Mouse (Mus musculus) kidney, postnatal 0 days (tissue): ENCODE measurements around the gene Acp6. TPM values are rescaled to one million over a fixed set of nuclear protein-coding genes. Genes with fewer than 3 reads are reported as not detected.

ENCODE experiments used
- ATAC-seq: fragments of 200-750 bp; cut with Nextera tagmentation; replicated peaks from 2 replicates; pipeline ENCODE4 v1.8.0; 2017; ENCODE audit warnings: low read depth, moderate number of reproducible peaks, moderate TSS enrichment, moderate library complexity; ENCODE audit not compliant: low FRiP score
- DNase-seq: peaks from one replicate; pipeline ENCODE4 v3.0.0-alpha.2; 2016; ENCODE audit warnings: low spot score
- H3K27ac ChIP-seq: fragments of 300-500 bp; sonication (generic); 2 replicates; pipeline ENCODE4 v1.5.1; 2014; ENCODE audit warnings: mild to moderate bottlenecking
- H3K27me3 ChIP-seq: fragments of 300-500 bp; sonication (generic); 2 replicates; pipeline ENCODE4 v1.6.1; 2014; ENCODE audit warnings: low read length, mixed read lengths; ENCODE audit not compliant: insufficient read depth
- H3K36me3 ChIP-seq: fragments of 300-500 bp; sonication (generic); 2 replicates; pipeline ENCODE4 v1.6.1; 2014; ENCODE audit warnings: low read length, mixed read lengths; ENCODE audit not compliant: insufficient read depth
- H3K4me1 ChIP-seq: fragments of 300-500 bp; sonication (generic); replicated peaks from 2 replicates; pipeline ENCODE4 v1.6.1; 2014; ENCODE audit warnings: antibody characterized with exemption, low read length, mixed read lengths; ENCODE audit not compliant: insufficient read depth
- H3K4me2 ChIP-seq: fragments of 300-500 bp; sonication (generic); 2 replicates; pipeline ENCODE4 v1.6.1; 2014; ENCODE audit warnings: mild to moderate bottlenecking, low read length, moderate library complexity, mixed read lengths
- H3K4me3 ChIP-seq: fragments of 300-500 bp; sonication (generic); replicated peaks from 2 replicates; pipeline ENCODE4 v1.5.1; 2014; ENCODE audit warnings: low read depth, low read length
- H3K9ac ChIP-seq: fragments of 300-500 bp; sonication (generic); 2 replicates; pipeline ENCODE4 v1.6.1; 2014; ENCODE audit warnings: low read depth, low read length
- H3K9me3 ChIP-seq: fragments of 300-500 bp; sonication (generic); replicated peaks from 2 replicates; pipeline ENCODE4 v1.6.1; 2016; ENCODE audit warnings: low read length, inconsistent platforms, mixed read lengths
- CTCF ChIP-seq: IDR thresholded peaks from 2 replicates; pipeline ENCODE4 v1.5.1; 2016; ENCODE audit warnings: antibody characterized with exemption, low read depth, mild to moderate bottlenecking, moderate library complexity
- WGBS: fragments of 180-500 bp; shearing (Covaris S2); extraction: QIAGEN DNeasy Blood & Tissue Kit; methylation state at CpG from one replicate; pipeline ENCODE4 v1.1.7; 2014; 5-methylcytosine and 5-hydroxymethylcytosine counted together
- polyA plus RNA-seq: library from polyadenylated mRNA; unstranded; fragments of >200 nt; fragmentation: Nextera tagmentation; extraction: Ambion mirVana; gene quantifications from 2 replicates; pipeline ENCODE4 v1.2.1, GENCODE M21; 2015

Gene Acp6
- polyA plus RNA-seq, 1 experiment from 2014 or later, result 54.2 TPM

- no peaks in the 10 kb centered on the region for H3K9me3 ChIP-seq
- no peaks in the 10 kb centered on the region for H3K4me1 ChIP-seq
- DNase-seq (no peak), ATAC-seq (no peak)
- 69% methylated on average over 14 of the region's 14 CpGs for WGBS
- no peak overlapping the region for H3K9ac ChIP-seq
- H3K4me3 ChIP-seq, result no peak overlapping the region
- TF ChIP-seq CTCF, result no peak
- H3K36me3 ChIP-seq, result peaks cover 40% of the 10 kb centered on the region
- H3K4me2 ChIP-seq, result no peak overlapping the region
- H3K27me3 ChIP-seq, result no peaks in the 10 kb centered on the region
- H3K27ac ChIP-seq, result no peak overlapping the region
Observed at GRCm38 (mm10) chr3:97203880-97204279, 45.3 kb downstream of the Acp6 start.

GRCm38 (mm10) chr3:97206521-97206920 lies 47.9 kb downstream of the Acp6 start:
- no peak overlapping the region for H3K4me3 ChIP-seq
- ATAC-seq, result no peak
- H3K4me2 ChIP-seq, result no peak overlapping the region
- no peaks in the 10 kb centered on the region for H3K9me3 ChIP-seq
- no peaks in the 10 kb centered on the region for H3K27me3 ChIP-seq
- no peak overlapping the region for H3K27ac ChIP-seq
- H3K36me3 ChIP-seq, result peaks cover 60% of the 10 kb centered on the region
- H3K9ac ChIP-seq, result no peak overlapping the region
- TF ChIP-seq CTCF, result no peak
- 57% methylated on average over 3 of the region's 3 CpGs for WGBS
- H3K4me1 ChIP-seq, result no peaks in the 10 kb centered on the region
- DNase-seq, result no peak

GRCm38 (mm10) chr3:97209351-97209750 lies 50.8 kb downstream of the Acp6 start:
- no peak for DNase-seq
- H3K36me3 ChIP-seq, result peaks cover 85% of the 10 kb centered on the region
- H3K27me3 ChIP-seq, result no peaks in the 10 kb centered on the region
- no peak overlapping the region for H3K4me3 ChIP-seq
- no peak for ATAC-seq
- no peak overlapping the region for H3K27ac ChIP-seq
- no peak overlapping the region for H3K9ac ChIP-seq
- no peak overlapping the region for H3K4me2 ChIP-seq
- WGBS, result 84% methylated on average over 9 of the region's 9 CpGs
- no peak for TF ChIP-seq CTCF
- H3K9me3 ChIP-seq, result no peaks in the 10 kb centered on the region
- H3K4me1 ChIP-seq, result no peaks in the 10 kb centered on the region

GRCm38 (mm10) chr3:97211177-97211576 lies 52.6 kb downstream of the Acp6 start:
- no peak for DNase-seq
- Histone ChIP-seq H3K27me3 (no peaks in the 10 kb centered on the region), H3K9me3 (no peaks in the 10 kb centered on the region), H3K4me1 (no peaks in the 10 kb centered on the region), H3K36me3 (peaks cover 87% of the 10 kb centered on the region), H3K4me3 (no peak overlapping the region), H3K27ac (no peak overlapping the region), H3K4me2 (no peak overlapping the region), H3K9ac (no peak overlapping the region)
- TF ChIP-seq CTCF, result no peak
- WGBS, result 62% methylated on average over 5 of the region's 5 CpGs
- ATAC-seq, result no peak

- WGBS, result 87% methylated on average over 10 of the region's 10 CpGs
- no peak overlapping the region for H3K4me3 ChIP-seq
- no peaks in the 10 kb centered on the region for H3K27me3 ChIP-seq
- ATAC-seq (no peak), DNase-seq (no peak)
- no peaks in the 10 kb centered on the region for H3K4me1 ChIP-seq
- H3K36me3 ChIP-seq, result peaks cover 68% of the 10 kb centered on the region
- H3K27ac ChIP-seq, result no peak overlapping the region
- no peak overlapping the region for H3K4me2 ChIP-seq
- no peak overlapping the region for H3K9ac ChIP-seq
- no peaks in the 10 kb centered on the region for H3K9me3 ChIP-seq
- no peak for TF ChIP-seq CTCF
Observed at GRCm38 (mm10) chr3:97213871-97214270, 55.3 kb downstream of the Acp6 start.

GRCm38 (mm10) chr3:97214439-97214838 lies 55.9 kb downstream of the Acp6 start:
- no peak overlapping the region for H3K4me3 ChIP-seq
- ATAC-seq (no peak), DNase-seq (no peak)
- H3K4me1 ChIP-seq, result no peaks in the 10 kb centered on the region
- H3K9ac ChIP-seq, result no peak overlapping the region
- TF ChIP-seq CTCF, result no peak
- H3K27me3 ChIP-seq, result no peaks in the 10 kb centered on the region
- H3K9me3 ChIP-seq, result no peaks in the 10 kb centered on the region
- 75% methylated on average over 1 of the region's 1 CpGs for WGBS
- peaks cover 68% of the 10 kb centered on the region for H3K36me3 ChIP-seq
- H3K27ac ChIP-seq, result no peak overlapping the region
- H3K4me2 ChIP-seq, result no peak overlapping the region

GRCm38 (mm10) chr3:97215526-97215925 lies 56.9 kb downstream of the Acp6 start:
- H3K27ac ChIP-seq, result no peak overlapping the region
- DNase-seq, result peak; percentile 56
- no peak overlapping the region for H3K4me3 ChIP-seq
- no peak for ATAC-seq
- H3K4me1 ChIP-seq, result no peaks in the 10 kb centered on the region
- H3K27me3 ChIP-seq, result no peaks in the 10 kb centered on the region
- 21% methylated on average over 3 of the region's 3 CpGs for WGBS
- H3K36me3 ChIP-seq, result peaks cover 62% of the 10 kb centered on the region
- no peak for TF ChIP-seq CTCF
- no peaks in the 10 kb centered on the region for H3K9me3 ChIP-seq
- H3K9ac ChIP-seq, result no peak overlapping the region
- no peak overlapping the region for H3K4me2 ChIP-seq
